Mouse (Mus musculus) hindbrain, embryonic 15.5 days (tissue): ENCODE results near the gene Pkig. TPM values are rescaled to one million over a fixed set of nuclear protein-coding genes. Genes with fewer than 3 reads are reported as not detected.
A peak's percentile ranks its signal among the peaks of the same experiment; 100 is the strongest.
"Not testable (repeated sequence)": the region's sequence is repeated elsewhere in the genome, so short reads cannot be mapped to it uniquely, and the experiment has no call there.

Experiments used
- ATAC-seq: fragments of 200-750 bp; cut with Nextera tagmentation; 2 replicates; pipeline ENCODE4 v1.8.0; 2017; ENCODE audit warnings: low read depth, moderate number of reproducible peaks, moderate TSS enrichment; ENCODE audit not compliant: low FRiP score
- H3K27ac ChIP-seq: fragments of 300-500 bp; sonication (generic); replicated peaks from 2 replicates; pipeline ENCODE4 v1.5.1; 2015; ENCODE audit warnings: mild to moderate bottlenecking, inconsistent platforms
- H3K27me3 ChIP-seq: fragments of 300-500 bp; sonication (generic); 2 replicates; pipeline ENCODE4 v1.6.1; 2015; ENCODE audit warnings: control low read depth, inconsistent platforms
- H3K36me3 ChIP-seq: fragments of 300-500 bp; sonication (generic); 2 replicates; pipeline ENCODE4 v1.6.1; 2015; ENCODE audit warnings: control low read depth, inconsistent platforms
- H3K4me1 ChIP-seq: fragments of 300-500 bp; sonication (generic); replicated peaks from 2 replicates; pipeline ENCODE4 v1.6.1; 2015; ENCODE audit warnings: control low read depth, inconsistent platforms
- H3K4me2 ChIP-seq: fragments of 300-500 bp; sonication (generic); 2 replicates; pipeline ENCODE4 v1.6.1; 2015; ENCODE audit warnings: moderate library complexity, mild to moderate bottlenecking, inconsistent platforms
- H3K4me3 ChIP-seq: fragments of 300-500 bp; sonication (generic); 2 replicates; pipeline ENCODE4 v1.5.1; 2015; ENCODE audit warnings: mild to moderate bottlenecking, inconsistent platforms
- H3K9ac ChIP-seq: fragments of 300-500 bp; sonication (generic); 2 replicates; pipeline ENCODE4 v1.6.1; 2015; ENCODE audit warnings: inconsistent platforms
- H3K9me3 ChIP-seq: fragments of 300-500 bp; sonication (generic); 2 replicates; pipeline ENCODE4 v1.6.1; 2016; ENCODE audit warnings: control low read depth, inconsistent platforms
- WGBS: fragments of 180-500 bp; shearing (Covaris S2); methylation state at CpG from one replicate; pipeline ENCODE4 v1.1.7; 2015; 5-methylcytosine and 5-hydroxymethylcytosine counted together
- polyA plus RNA-seq: library from polyadenylated mRNA; unstranded; fragments of >200 nt; fragmentation: Nextera tagmentation; extraction: Ambion mirVana; gene quantifications from 2 replicates; pipeline ENCODE4 v1.2.1, GENCODE M21; 2015

Pkig gene
- polyA plus RNA-seq, 1 experiment from 2014 or later: 115 TPM

DNA sequence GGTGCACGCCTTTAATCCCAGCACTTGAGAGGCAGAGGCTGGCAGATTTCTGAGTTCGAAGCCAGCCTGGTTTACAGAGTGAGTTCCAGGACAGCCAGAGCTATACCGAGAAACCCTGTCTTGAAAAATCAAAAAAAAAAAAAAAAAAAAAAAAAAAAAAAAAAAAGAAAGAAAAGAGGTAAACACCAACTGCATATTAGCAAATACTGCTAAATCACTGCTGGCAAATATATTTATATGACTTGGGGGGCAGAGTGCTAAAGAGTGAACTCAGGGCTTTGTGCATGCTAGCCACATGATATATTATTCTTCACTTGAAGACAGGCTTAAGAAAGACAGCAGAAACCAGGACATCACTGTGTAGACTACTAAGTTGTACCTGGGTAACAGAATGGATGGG, 36.8 kb upstream of the Pkig start:
- peaks cover 72% of the 10 kb centered on the region for H3K36me3 ChIP-seq
- H3K4me1 ChIP-seq, H3K27me3 ChIP-seq, H3K27ac ChIP-seq, ATAC-seq, H3K4me2 ChIP-seq, H3K9ac ChIP-seq, H3K9me3 ChIP-seq, H3K4me3 ChIP-seq: not testable (repeated sequence)
- 96% methylated on average over 3 of the region's 3 CpGs for WGBS

GRCm38 (mm10) chr2:163631223-163631622, 27.0 kb upstream of the Pkig start:
- Histone ChIP-seq H3K27ac (no peak overlapping the region), H3K4me3 (no peak overlapping the region), H3K4me2 (no peak overlapping the region), H3K9me3 (no peaks in the 10 kb centered on the region), H3K27me3 (no peaks in the 10 kb centered on the region), H3K36me3 (peaks cover 72% of the 10 kb centered on the region), H3K4me1 (no peaks in the 10 kb centered on the region), H3K9ac (no peak overlapping the region)
- 94% methylated on average over 4 of the region's 4 CpGs for WGBS
- no peak for ATAC-seq

- no peak overlapping the region for H3K27ac ChIP-seq
- ATAC-seq: no peak
- WGBS: 94% methylated on average over 2 of the region's 2 CpGs
Observed at GRCm38 (mm10) chr2:163631715-163632114, 26.5 kb upstream of the Pkig start.

GRCm38 (mm10) chr2:163634211-163634610, 24.0 kb upstream of the Pkig start:
- Histone ChIP-seq H3K4me3 (no peak overlapping the region), H3K4me2 (no peak overlapping the region), H3K27ac (no peak overlapping the region), H3K4me1 (peaks cover 7% of the 10 kb centered on the region; the same call in 1 of the 2 replicates), H3K27me3 (no peaks in the 10 kb centered on the region), H3K36me3 (peaks cover 44% of the 10 kb centered on the region), H3K9me3 (no peaks in the 10 kb centered on the region), H3K9ac (no peak overlapping the region)
- ATAC-seq: no peak
- 97% methylated on average over 2 of the region's 2 CpGs for WGBS

More at GRCm38 (mm10) chr2:163631715-163632114, 26.5 kb upstream of the Pkig start:
- peaks cover 67% of the 10 kb centered on the region for H3K36me3 ChIP-seq
- H3K9me3 ChIP-seq: no peaks in the 10 kb centered on the region
- H3K4me1 ChIP-seq: no peaks in the 10 kb centered on the region
- H3K9ac ChIP-seq: no peak overlapping the region
- no peak overlapping the region for H3K4me3 ChIP-seq
- no peak overlapping the region for H3K4me2 ChIP-seq
- no peaks in the 10 kb centered on the region for H3K27me3 ChIP-seq

GRCm38 (mm10) chr2:163636057-163636456, 22.1 kb upstream of the Pkig start:
- ATAC-seq: no peak
- H3K9me3 ChIP-seq: no peaks in the 10 kb centered on the region
- whole genome bisulfite sequencing: 97% methylated on average over 2 of the region's 2 CpGs
- no peak overlapping the region for H3K27ac ChIP-seq
- H3K4me1 ChIP-seq: peaks cover 12% of the 10 kb centered on the region; the same call in 1 of the 2 replicates
- H3K36me3 ChIP-seq: peaks cover 27% of the 10 kb centered on the region
- no peak overlapping the region for H3K9ac ChIP-seq
- no peak overlapping the region for H3K4me3 ChIP-seq
- H3K4me2 ChIP-seq: no peak overlapping the region
- H3K27me3 ChIP-seq: no peaks in the 10 kb centered on the region

DNA sequence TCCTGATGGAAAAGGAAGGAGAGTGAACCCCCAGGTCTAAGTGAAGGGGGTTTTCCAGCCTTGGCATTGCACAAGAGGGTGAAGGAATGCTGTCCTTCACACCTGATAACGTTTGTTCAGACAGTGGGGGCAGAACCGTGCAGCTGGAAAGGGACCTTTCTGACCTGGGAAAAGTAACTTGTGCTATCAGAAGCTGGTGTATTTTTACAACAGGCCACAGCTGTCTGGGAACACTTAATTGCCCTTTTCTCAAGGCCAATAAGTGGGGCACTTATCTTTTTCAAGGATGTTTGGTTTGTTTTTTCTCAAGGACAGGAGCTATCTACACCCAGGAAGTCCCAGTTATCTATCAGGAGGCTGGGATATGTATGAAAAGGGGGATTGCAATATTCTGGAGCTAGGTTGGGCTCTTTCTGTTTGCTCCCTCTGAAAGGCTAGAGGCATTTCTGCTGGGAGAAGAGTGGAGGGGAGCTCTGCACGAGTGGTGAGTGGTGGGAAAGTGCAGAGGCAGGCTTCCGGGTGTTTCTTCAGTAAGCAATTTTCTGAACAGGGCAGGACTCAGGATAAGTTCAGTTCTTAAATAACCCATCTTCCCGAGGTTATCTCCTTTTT, 20.4 kb upstream of the Pkig start:
- H3K4me2 ChIP-seq: no peak overlapping the region

DNA sequence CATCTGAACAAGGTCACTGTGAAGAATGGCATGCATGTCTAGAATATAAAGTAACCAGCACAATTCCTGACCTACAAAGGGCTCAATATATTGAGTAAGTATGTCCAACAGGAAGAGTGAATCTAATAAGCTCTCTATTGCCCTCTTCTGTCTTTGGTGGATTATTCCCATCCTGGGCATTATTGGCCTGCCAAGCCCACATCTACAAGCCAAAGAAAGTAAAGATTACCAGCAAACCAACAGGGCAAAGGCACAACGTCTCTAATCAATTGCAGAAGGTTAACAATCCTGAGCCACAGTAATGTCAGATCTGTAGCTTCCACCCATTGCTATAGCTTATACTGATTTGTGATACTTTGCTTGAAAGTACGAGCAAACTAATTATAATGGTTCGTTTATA, 17.7 kb upstream of the Pkig start:
- Histone ChIP-seq H3K9me3 (no peaks in the 10 kb centered on the region), H3K4me3 (no peak overlapping the region), H3K4me1 (peaks cover 35% of the 10 kb centered on the region), H3K27me3 (no peaks in the 10 kb centered on the region), H3K4me2 (no peak overlapping the region), H3K27ac (no peak overlapping the region), H3K36me3 (peaks cover 2% of the 10 kb centered on the region; the same call in 1 of the 2 replicates), H3K9ac (no peak overlapping the region)
- WGBS: 83% methylated on average over 3 of the region's 3 CpGs
- ATAC-seq: no peak

More for the DNA sequence above, 20.4 kb upstream of the Pkig start:
- H3K27me3 ChIP-seq: no peaks in the 10 kb centered on the region
- no peaks in the 10 kb centered on the region for H3K9me3 ChIP-seq
- peaks cover 14% of the 10 kb centered on the region for H3K36me3 ChIP-seq
- no peak for ATAC-seq
- WGBS: 76% methylated on average over 5 of the region's 5 CpGs
- H3K4me3 ChIP-seq: no peak overlapping the region
- no peak overlapping the region for H3K9ac ChIP-seq
- no peak overlapping the region for H3K27ac ChIP-seq
- peaks cover 19% of the 10 kb centered on the region for H3K4me1 ChIP-seq

DNA sequence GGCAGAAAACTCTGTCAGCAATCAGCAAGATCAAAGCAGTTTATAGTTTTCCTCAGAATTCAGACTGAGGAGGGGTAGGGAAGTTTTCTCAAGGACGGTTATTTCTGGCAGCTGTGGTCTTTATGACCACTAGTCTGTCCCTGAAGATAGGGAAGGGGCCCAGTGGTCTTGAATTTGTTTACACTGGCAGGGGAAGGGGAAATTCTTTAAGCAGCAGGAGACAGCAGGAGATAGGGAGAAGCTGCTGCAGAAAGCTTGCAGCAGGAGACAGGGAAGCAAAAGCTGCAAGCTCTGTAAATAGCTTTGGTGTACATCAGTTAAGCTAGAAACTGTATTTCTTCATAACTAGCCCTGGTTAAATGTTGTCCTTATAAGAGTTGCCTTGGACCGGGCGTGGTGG, 16.5 kb upstream of the Pkig start:
- H3K4me1 ChIP-seq: peaks cover 36% of the 10 kb centered on the region
- no peak overlapping the region for H3K4me3 ChIP-seq
- no peaks in the 10 kb centered on the region for H3K36me3 ChIP-seq
- WGBS: 80% methylated on average over 3 of the region's 3 CpGs
- no peak overlapping the region for H3K4me2 ChIP-seq
- ATAC-seq: no peak
- no peak overlapping the region for H3K9ac ChIP-seq
- H3K27me3 ChIP-seq: no peaks in the 10 kb centered on the region
- no peaks in the 10 kb centered on the region for H3K9me3 ChIP-seq
- no peak overlapping the region for H3K27ac ChIP-seq

DNA sequence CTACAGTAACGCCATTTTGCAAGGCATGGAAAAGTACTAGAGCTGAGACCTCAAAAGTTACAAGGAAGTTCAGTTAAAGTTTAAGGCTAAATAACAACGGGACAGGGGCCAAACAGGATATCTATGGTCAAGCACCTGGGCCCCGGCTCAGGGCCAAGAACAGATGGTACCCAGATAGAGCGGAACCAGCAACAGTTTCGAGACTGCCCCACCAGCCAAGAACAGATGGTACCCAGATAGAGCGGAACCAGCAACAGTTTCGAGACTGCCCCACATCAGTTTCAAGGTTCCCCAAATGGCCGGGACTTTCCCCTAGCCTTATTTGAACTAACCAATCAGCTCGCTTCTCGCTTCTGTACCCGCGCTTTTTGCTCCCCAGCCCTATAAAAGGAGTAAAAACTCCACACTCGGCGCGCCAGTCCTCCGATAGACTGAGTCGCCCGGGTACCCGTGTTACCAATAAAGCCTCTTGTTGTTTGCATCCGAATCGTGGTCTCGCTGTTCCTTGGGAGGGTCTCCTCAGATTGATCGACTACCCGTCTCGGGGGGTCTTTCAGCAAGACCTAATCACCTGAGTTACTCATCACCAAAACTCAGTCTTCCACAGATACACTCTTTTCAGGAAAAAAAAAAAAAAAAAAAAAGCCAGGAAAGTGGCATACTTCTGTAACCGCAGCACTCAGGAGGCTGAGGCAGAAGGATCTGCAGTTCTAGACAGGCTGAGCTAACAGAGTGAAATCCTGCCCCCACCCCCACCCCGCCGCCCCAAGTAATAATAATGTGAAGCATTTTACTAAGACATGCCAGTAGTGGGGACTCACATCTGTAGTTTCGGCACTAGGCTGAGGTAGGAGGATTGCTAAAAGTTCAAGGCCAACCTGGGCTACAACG, 15.3 kb upstream of the Pkig start:
- H3K4me2 ChIP-seq: peak overlapping the region; percentile 61
- H3K9me3 ChIP-seq: no peaks in the 10 kb centered on the region
- no peak overlapping the region for H3K9ac ChIP-seq
- H3K36me3 ChIP-seq: no peaks in the 10 kb centered on the region
- no peak overlapping the region for H3K27ac ChIP-seq
- H3K4me3 ChIP-seq: peak overlapping the region; percentile 86
- 90% methylated on average over 30 of the region's 30 CpGs for WGBS
- ATAC-seq: no peak
- H3K27me3 ChIP-seq: no peaks in the 10 kb centered on the region
- H3K4me1 ChIP-seq: peaks cover 32% of the 10 kb centered on the region

GRCm38 (mm10) chr2:163643576-163643971, 14.6 kb upstream of the Pkig start:
- H3K9me3 ChIP-seq: no peaks in the 10 kb centered on the region
- H3K27me3 ChIP-seq: no peaks in the 10 kb centered on the region
- 83% methylated on average over 2 of the region's 2 CpGs for WGBS
- peak overlapping the region; percentile 89; the same call in 1 of the 2 replicates for H3K9ac ChIP-seq
- H3K36me3 ChIP-seq: no peaks in the 10 kb centered on the region
- peak overlapping the region; percentile 86 for H3K4me3 ChIP-seq
- peak overlapping the region; percentile 97; the same call in 1 of the 2 replicates for H3K27ac ChIP-seq
- H3K4me2 ChIP-seq: peak overlapping the region; percentile 61
- peaks cover 32% of the 10 kb centered on the region for H3K4me1 ChIP-seq
- no peak for ATAC-seq

DNA sequence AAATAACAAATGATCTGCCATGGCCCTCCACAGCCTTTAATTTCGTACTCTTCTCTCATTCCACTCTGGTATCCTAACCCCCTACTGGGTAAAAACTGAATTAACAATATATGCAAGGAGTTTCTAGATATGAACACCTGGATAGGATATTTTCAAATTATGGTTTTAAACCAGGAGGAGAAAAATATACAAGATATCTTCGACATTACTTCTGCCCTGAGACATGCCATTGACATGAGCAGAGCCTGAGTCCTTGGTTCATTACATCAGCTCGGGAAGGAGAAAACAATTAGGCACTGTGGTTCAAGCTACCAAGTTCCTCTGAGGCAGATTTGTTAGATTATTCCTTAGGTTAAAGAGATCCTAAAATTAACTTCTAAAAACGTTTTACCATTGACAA, 14.1 kb upstream of the Pkig start:
- H3K27ac ChIP-seq: peak overlapping the region; percentile 97
- peak overlapping the region; percentile 89 for H3K9ac ChIP-seq
- no peaks in the 10 kb centered on the region for H3K36me3 ChIP-seq
- no peaks in the 10 kb centered on the region for H3K9me3 ChIP-seq
- H3K4me1 ChIP-seq: peaks cover 31% of the 10 kb centered on the region
- H3K4me2 ChIP-seq: peak overlapping the region; percentile 61
- peak overlapping the region; percentile 86 for H3K4me3 ChIP-seq
- 1% methylated on average over 4 of the region's 4 CpGs for WGBS
- ATAC-seq: no peak
- no peaks in the 10 kb centered on the region for H3K27me3 ChIP-seq
